Mouse (Mus musculus) heart, adult 11 months (tissue): ENCODE data around the gene Olfr544.
A peak's percentile ranks its signal among the peaks of the same experiment; 100 is the strongest.

Experiments
- DNase-seq: peaks from one replicate; pipeline ENCODE4 v3.0.0; 2022

Gene Olfr544

DNA sequence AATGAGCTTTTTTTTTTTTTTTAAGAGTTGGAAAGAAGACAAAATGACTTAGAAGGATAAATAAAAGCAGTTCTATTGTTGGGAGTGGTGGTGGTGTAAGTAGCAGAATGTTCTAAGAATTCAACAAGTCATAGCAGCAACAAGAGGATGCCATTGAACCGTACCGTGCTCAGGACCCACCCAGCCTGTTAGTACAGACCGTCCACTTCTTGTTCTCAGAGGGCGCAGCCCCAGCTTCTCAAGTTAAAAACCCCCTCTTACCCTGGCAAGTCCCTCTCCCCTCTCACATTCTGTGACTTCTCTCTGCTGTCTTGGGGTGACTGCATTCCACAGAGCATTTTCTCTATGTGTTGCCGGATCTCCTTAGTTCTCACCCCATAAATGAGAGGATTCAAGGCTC, 11.5 kb downstream of the Olfr544 start:
- peak; percentile 74 for DNase-seq

GRCm38 (mm10) chr7:102472675-102473074, 15.4 kb downstream of the Olfr544 start:
- peak; percentile 73 for DNase-seq

- peak; percentile 62 for DNase-seq
Observed at GRCm38 (mm10) chr7:102467566-102467965, 20.5 kb downstream of the Olfr544 start.

DNA sequence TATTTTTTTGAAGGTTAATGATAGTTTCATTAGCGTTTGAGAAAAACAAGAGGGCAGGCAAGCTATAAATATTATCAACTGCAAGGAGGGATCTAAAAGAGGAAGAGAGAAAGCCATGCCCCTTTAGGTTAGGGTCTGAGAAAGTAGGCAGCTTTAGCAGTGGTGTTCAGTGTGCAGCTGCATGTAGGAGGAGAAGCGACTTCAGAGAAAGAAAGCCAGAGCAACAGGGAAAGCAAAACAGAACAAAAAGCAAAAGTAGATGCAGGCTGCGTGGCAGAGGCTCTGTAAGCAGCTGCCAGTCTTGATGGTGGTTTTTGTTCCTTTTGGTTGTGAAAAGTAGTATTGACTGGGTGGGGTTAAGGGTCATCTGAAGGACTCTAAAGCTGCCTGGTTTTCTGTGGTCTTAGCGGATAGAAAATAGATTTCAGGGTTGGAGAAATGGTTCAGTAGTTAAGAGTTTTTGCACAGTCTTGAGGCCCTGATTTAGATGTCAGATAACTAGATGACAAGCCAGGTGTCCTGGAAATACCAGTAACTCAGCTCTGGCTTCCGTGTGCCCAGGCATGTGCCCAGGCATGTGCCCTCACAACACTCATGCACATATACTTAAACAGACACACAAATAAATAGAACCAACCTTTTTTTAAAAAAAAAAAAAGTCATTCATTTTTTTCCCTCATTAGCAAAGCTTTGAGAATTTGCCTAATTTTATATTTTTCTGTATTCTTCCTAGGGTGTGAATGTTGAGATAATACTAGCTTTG, 29.3 kb downstream of the Olfr544 start:
- DNase-seq = peak; percentile 17

DNA sequence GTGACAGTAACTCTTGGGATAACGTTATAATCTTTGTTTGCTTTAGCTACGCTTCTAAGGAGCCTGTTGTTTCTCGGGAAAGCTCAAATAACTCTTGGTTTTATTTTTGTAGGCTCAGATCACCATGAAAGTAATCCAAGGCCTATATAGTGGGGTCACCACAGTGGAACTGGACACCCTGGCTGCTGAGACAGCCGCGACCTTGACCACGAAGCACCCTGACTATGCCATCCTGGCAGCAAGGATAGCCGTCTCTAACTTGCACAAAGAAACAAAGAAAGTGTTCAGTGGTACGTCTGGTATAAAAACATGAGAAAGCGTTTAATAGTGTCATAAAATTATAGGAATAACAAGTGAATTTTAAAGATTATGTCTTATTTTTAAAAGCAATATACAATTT, 41.7 kb downstream of the Olfr544 start:
- DNase-seq = peak; percentile 45

- peak; percentile 65 for DNase-seq
Observed at GRCm38 (mm10) chr7:102444301-102444700, 43.8 kb downstream of the Olfr544 start.

GRCm38 (mm10) chr7:102442432-102442831, 45.7 kb downstream of the Olfr544 start:
- DNase-seq = no peak

- DNase-seq = peak; percentile 99
Observed at GRCm38 (mm10) chr7:102441657-102442391, 46.3 kb downstream of the Olfr544 start, which contains the start of gene Rrm1. Gene Rrm1 (plus strand): TSS chr7:102441695.

DNA sequence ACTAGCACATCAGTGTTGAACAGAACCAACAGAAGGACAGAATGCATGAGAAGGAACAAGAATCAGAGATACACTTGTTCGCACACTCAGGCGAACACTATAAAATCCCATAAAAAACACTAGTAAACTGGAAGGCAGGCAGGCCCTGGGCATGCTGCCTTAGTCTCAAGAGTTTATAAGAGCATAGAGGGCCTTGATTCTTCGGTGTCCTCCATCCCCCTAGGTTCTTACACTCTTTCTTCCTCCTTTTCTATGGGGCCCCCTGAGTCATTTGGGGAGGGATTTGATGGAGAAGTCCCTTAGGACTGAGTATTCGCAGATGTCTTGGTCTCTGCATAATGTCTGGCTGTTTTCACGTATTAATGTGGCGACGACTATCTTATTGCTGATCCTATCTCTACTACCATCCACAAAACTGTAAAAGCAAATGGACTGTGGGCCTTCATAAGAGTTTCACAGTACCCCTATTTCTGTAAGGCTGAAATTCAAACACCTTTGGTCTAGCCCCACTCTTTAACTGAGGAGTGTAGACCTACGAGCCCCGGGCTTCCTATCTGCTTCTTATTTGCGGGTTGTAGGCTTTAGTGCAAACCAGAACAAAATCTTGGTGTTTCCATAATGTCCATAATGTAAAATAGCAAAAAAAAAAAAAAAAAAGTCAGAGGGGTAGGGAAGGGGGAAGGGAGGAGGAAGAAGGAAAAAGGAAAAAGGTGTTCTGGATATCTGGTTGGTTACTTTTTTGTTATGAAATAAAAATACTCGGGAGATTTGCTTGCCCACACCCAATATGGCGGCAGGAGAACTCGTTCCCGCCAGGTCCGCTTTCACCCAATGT, 47.1 kb downstream of the Olfr544 start:
- peak; percentile 73 for DNase-seq

DNA sequence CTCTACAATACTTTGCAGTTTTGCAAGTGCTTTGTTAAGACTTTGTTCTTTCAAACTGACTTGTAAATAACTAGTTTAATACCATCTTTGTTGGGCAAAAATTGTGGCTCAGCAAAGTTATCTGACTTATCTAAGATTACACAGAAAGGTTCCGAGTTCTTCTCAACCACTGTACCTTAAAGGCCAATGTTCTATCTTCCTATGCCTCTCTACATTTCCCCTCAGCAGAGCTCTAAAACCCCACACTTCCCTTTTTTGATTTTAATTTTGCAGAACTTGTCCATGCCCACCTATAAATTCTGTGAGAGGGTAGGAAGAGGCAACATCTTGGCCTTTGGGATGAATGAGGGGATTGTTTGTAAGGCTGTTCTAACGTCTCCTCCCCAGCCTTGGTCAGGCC, 53.8 kb downstream of the Olfr544 start:
- peak; percentile 55 for DNase-seq
